Mouse (Mus musculus) G1E-ER4 (cell line): ENCODE results near the gene Wasl. TPM values are rescaled to one million over a fixed set of nuclear protein-coding genes. Genes with fewer than 3 reads are reported as not detected.

Experiments
- GATA1 ChIP-seq: IDR thresholded peaks from one replicate; pipeline ENCODE4 v1.8.0; 2012; ENCODE audit warnings: low read length, inconsistent platforms
- polyA plus RNA-seq: library from polyadenylated mRNA; stranded (reverse); fragments of >175 nt; gene quantifications from 2 replicates; pipeline ENCODE4 v1.2.3, GENCODE M21; 2012

The Wasl gene
- polyA plus RNA-seq, 1 experiment: 42.4 TPM

DNA sequence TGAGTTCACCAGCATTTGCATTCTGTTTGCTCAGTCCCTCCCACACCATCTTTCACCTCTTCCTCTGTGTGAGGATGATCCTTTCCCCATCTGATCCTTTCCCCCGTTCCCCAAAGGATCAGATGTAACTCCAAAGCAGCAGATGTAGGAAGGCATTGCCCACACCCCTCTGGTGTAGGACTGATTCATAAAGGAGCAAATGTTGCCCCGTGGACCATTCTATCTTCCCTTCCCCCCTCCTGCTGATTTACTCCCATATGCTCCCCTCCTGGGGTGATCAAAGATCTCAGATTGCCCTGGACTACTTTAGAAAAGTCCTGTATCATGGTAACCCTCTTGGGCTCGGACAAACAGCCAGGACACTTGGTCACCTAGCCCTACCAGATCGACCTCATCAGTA lies 64.1 kb downstream of the Wasl start:
- TF ChIP-seq GATA1: no peak

GRCm38 (mm10) chr6:24600134-24600533 lies 64.7 kb downstream of the Wasl start:
- TF ChIP-seq GATA1: no peak

- TF ChIP-seq GATA1: no peak
These were observed 65.2 kb downstream of the Wasl start for GRCm38 (mm10) chr6:24599639-24600038.

DNA sequence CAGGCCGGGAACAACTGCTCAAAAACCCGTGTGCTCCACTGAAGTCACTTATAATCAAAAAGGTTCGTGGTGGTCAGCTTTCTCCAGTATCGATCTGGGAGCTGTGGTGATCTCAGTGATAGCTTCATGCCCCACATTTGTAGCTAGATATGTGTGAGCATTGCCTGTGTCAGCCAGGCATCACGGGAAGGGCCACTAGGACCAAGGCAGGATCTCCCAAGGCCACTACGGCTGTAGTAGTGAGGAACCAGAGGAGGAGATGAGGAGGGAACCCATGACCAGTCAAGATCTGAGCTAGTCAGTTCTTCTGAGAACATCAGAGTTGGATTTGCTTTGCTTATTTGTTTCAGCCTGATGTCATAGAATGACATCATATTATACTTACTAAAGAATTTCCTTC lies 65.6 kb downstream of the Wasl start:
- no peak for TF ChIP-seq GATA1

DNA sequence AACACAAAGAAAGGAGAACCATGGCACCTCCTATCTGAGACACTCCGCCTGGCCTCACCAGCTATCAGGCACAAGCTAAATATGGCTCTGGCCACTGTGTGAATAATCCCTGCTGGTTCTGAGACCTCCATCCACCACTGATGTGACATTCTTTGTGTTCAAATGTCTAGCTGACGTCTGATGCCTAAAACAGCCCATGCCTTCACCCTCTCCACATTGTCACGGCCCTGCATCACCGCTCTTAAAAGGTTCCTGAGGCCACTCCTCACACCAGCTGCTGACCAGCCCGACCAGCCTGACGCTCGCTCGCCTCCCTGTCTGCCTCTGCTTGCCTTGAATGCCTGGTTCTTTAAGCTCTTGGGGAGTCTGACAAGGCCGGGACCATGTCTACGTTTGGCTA lies 67.3 kb downstream of the Wasl start, which contains the start of gene Lmod2:
Gene Lmod2 (plus strand): TSS at position 263 of the 400 bp plus-strand sequence.
- TF ChIP-seq GATA1: no peak

- TF ChIP-seq GATA1: no peak
These were observed 73.1 kb downstream of the Wasl start for GRCm38 (mm10) chr6:24591525-24592218.

DNA sequence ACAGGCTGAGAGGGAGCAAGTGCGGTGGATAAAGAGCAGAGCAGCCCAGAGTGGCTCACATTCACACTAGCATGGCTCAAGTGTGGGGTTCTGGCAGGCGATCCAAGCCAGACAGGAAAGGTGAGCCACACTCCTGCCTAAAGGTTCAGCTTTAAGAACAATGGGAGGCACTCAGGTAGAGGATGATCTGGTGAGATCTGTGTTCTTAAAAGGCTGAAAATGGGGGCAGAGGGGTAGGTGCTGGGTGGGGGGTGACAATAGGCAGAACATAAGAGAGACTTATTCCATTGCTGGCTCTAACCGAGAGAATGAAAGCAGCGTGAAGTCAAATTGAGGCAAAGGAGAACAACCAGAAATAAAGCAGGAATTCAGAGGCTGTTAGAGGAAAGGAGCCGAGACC lies 74.5 kb downstream of the Wasl start:
- TF ChIP-seq GATA1: no peak

GRCm38 (mm10) chr6:24586885-24587284 lies 77.9 kb downstream of the Wasl start:
- TF ChIP-seq GATA1: no peak

DNA sequence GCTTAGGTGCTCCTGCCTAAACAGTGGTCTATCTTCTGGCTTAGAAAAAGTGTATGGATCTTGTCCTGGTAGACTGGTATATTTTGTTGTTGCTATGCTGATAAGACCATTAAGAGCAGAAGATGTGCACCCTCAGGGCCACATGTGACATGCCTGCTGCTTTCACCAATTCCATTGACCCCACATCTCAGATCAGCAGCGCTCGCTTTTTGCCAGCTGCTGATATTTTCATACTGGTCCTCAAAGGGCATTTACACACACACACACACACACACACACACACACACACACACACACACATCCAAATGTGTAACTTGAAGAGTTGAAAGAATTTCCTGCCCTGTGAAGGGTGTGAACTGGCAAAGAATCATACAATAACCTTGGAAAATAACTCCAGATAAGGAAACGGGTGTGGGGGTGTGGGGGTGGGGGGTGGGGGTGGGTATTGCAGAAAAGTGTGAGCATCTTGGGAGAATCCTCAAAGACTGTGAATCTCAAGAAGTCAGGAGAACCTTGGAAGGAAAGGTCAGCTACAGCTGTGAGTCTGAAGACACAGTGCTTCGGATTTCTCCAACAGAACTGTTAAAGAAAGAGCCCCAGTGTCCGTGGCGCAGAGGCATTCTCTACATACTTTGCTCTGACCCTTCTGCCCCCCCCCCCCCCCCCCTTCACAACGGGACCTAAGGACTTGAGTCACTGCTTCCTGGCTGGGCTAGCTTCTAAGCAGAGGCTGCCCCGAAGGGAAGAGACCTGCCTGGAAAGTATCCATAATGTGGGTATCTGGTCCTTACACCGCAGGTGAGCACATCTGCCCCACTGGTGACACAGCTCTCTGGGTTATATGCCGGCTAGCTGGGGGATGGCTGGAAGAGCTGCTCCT lies 79.1 kb downstream of the Wasl start:
- TF ChIP-seq GATA1: no peak

- TF ChIP-seq GATA1: no peak
These were observed 81.4 kb downstream of the Wasl start for GRCm38 (mm10) chr6:24583456-24583855.

DNA sequence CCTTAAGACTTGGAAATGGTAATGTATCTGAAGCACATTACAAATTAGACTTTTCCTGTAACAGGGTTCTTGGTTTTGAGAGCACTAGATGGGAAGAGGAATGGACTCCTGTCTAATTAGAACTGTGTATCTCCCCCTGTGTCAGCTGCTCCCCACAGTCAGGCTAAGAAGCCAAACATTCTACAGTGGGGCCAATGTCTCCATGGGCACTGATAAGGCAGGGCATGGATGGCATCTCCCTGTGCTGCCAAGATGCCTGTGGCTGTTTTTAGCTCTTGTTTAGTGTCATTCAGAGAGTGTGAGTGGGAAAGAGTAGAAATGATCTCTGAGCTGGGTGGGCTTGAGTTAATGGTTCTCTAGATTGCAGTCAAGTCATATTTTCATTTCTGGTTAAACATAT lies 91.5 kb downstream of the Wasl start:
- TF ChIP-seq GATA1: no peak

- TF ChIP-seq GATA1: no peak
These were observed 92.4 kb downstream of the Wasl start for GRCm38 (mm10) chr6:24572431-24572830.

- no peak for TF ChIP-seq GATA1
These were observed 93.7 kb downstream of the Wasl start for GRCm38 (mm10) chr6:24571126-24571525.

DNA sequence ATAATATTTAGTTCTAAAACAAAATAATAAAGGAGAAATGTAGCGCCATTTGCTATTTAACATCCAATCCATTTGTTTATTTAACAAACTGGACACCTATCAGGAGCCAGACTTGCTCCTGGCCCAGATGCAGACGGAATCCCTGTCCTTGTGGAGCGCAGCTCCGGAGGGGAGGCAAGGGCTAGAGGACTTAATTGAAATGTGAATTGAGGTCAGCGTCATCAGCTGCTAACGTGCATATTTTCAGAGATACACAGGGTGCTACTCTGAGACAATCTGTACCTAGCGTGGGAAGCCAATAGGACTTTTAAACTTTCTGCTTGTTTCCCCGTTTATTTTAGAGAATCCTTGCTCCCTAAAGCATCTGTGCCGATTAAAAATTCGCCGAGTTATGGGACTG lies 94.5 kb downstream of the Wasl start:
- TF ChIP-seq GATA1: no peak

- no peak for TF ChIP-seq GATA1
These were observed 95.1 kb downstream of the Wasl start for GRCm38 (mm10) chr6:24569711-24570110.

- no peak for TF ChIP-seq GATA1
These were observed 95.8 kb downstream of the Wasl start for GRCm38 (mm10) chr6:24568963-24569362.

DNA sequence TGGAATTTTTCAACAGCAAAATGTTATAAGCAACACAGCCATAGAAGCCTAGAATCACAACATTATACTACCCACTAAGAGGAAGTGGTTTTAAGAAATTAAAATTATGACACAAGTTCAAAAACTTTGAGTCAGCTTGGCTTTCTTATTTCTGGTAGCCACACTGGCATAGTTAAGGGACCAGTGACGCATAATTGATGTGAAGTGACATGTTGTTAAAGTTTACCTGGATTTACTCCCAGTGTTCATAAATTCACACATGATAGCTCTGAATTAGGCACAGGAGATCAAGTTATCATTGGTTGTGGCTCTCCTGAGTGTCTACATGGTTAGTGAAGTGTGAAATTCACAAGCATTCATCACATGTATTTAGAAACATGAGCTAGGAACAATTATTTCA lies 99.9 kb downstream of the Wasl start:
- TF ChIP-seq GATA1: no peak

- TF ChIP-seq GATA1: no peak
These were observed 100.7 kb downstream of the Wasl start for GRCm38 (mm10) chr6:24564081-24564480.

Other genes with a start within 250 kb of the Wasl start
- not detected in 2 replicates for gene Iqub, start 149.9 kb downstream of the Wasl start, polyA plus RNA-seq
- gene Ndufa5, start 137.0 kb downstream of the Wasl start, polyA plus RNA-seq: 5.3 and 9.5 TPM in 2 replicates
- gene Asb15, start 136.9 kb downstream of the Wasl start, polyA plus RNA-seq: not detected in 2 replicates
- gene Lmod2, start 67.2 kb downstream of the Wasl start, polyA plus RNA-seq: not detected in 2 replicates
- not detected in 2 replicates for gene Hyal6, start 68.2 kb upstream of the Wasl start, polyA plus RNA-seq
- gene Hyal4, start 83.3 kb upstream of the Wasl start, polyA plus RNA-seq: not detected in 2 replicates
- gene Spam1, start 126.2 kb upstream of the Wasl start, polyA plus RNA-seq: not detected in 2 replicates
- gene Hyal5, start 193.0 kb upstream of the Wasl start, polyA plus RNA-seq: not detected in 2 replicates